Mouse (Mus musculus) megakaryocyte, embryonic 14.5 days (primary cell): Measurements from ENCODE around the gene Gm20503. TPM values are rescaled to one million over a fixed set of nuclear protein-coding genes. Genes with fewer than 3 reads are reported as not detected.

Experiments
- H3K27me3 ChIP-seq: replicated peaks from 2 replicates; pipeline ENCODE3; 2012; ENCODE audit warnings: inconsistent platforms
- H3K36me3 ChIP-seq: replicated peaks from 2 replicates; pipeline ENCODE3; 2012; ENCODE audit warnings: low read length, inconsistent platforms, mixed read lengths
- H3K4me1 ChIP-seq: 2 replicates; pipeline ENCODE4 v1.6.1; 2012; ENCODE audit warnings: inconsistent platforms
- H3K4me3 ChIP-seq: replicated peaks from 2 replicates; pipeline ENCODE3; 2012; ENCODE audit warnings: moderate library complexity, mild to moderate bottlenecking, inconsistent platforms
- H3K9me3 ChIP-seq: 2 replicates; pipeline ENCODE4 v1.6.1; 2012; ENCODE audit warnings: inconsistent platforms
- FLI1 ChIP-seq: IDR thresholded peaks from 2 replicates; pipeline ENCODE4 v1.6.1; 2012; ENCODE audit warnings: low read length, inconsistent platforms, mixed read lengths
- GATA1 ChIP-seq: IDR thresholded peaks from 3 replicates; pipeline ENCODE4 v1.6.1; 2012; ENCODE audit warnings: mixed read lengths, low read length, inconsistent platforms, borderline replicate concordance
- polyA plus RNA-seq: library from polyadenylated mRNA; stranded (reverse); fragments of >175 nt; gene quantifications from 2 replicates; pipeline ENCODE4 v1.2.3, GENCODE M21; 2012; ENCODE audit warnings: low replicate concordance; ENCODE audit not compliant: insufficient read depth

Gene Gm20503
- not detected in 2 replicates for polyA plus RNA-seq

- H3K4me3 ChIP-seq: peak within 1 kb of the TSS; percentile 93
- TF ChIP-seq FLI1: no peak
- peaks cover 3% of the 10 kb centered on the region for H3K27me3 ChIP-seq
- H3K4me1 ChIP-seq: peaks cover 50% of the 10 kb centered on the region
- H3K36me3 ChIP-seq: no peaks in the 10 kb centered on the region
- no peaks in the 10 kb centered on the region for H3K9me3 ChIP-seq
Measured at GRCm38 (mm10) chr4:59002948-59003805, at the start of gene Gm20503. TSS of gene Gm20503 (plus strand) at chr4:59003210.

DNA sequence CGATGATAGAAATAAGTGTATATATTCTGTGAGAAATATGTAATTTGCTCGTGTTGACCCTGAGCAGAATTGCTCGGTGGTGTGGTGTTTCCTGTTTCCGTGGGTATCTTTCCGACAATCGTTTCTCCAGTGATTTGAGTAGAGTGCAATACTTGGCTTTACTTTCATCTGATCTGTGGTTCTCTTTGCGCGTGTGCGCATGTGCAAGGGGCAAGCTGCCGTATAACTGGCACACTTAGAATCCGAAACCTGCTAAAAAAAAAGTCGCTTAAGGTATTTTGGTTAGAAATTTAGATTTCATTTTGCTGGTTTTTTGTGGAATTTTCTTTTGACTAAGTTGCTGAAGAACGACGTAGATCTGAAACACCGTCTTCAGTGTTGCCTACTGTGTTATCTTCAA lies 41.3 kb upstream of the Gm20503 start:
- H3K4me1 ChIP-seq: peaks cover 1% of the 10 kb centered on the region

DNA sequence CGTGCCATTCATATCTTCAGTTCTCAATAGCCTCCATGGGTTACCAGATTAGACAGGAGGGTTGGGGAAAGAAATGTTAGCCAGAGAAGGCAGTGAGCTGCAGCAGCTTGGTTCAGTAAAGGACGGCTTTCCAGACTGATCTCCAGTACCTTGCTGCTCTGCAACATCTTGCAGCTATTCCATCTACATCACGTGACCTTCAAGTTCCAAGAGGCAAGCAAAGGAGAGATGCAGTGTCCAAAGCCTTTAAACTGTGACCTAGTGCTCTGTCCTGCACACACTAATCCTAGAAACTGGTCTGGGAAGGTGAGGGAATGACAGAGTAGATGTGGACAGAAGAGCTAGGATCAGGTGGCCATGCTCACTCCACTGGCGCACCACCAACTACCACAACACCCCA lies 39.7 kb upstream of the Gm20503 start:
- no peak for TF ChIP-seq GATA1
- no peak for TF ChIP-seq FLI1

More for the DNA sequence above, 41.3 kb upstream of the Gm20503 start:
- Histone ChIP-seq H3K9me3 (no peaks in the 10 kb centered on the region), H3K36me3 (no peaks in the 10 kb centered on the region), H3K27me3 (peaks cover 11% of the 10 kb centered on the region), H3K4me3 (no peak overlapping the region)
- no peak for TF ChIP-seq FLI1
- TF ChIP-seq GATA1: no peak

GRCm38 (mm10) chr4:58965136-58965535 lies 37.9 kb upstream of the Gm20503 start:
- H3K4me1 ChIP-seq: peaks cover 9% of the 10 kb centered on the region
- TF ChIP-seq FLI1 (no peak), GATA1 (no peak)
- peaks cover 12% of the 10 kb centered on the region for H3K36me3 ChIP-seq
- peaks cover 11% of the 10 kb centered on the region for H3K27me3 ChIP-seq
- H3K9me3 ChIP-seq: no peaks in the 10 kb centered on the region
- H3K4me3 ChIP-seq: no peak overlapping the region

More for the DNA sequence above, 39.7 kb upstream of the Gm20503 start:
- Histone ChIP-seq H3K4me3 (no peak overlapping the region), H3K9me3 (no peaks in the 10 kb centered on the region), H3K36me3 (peaks cover under 1% of the 10 kb centered on the region), H3K4me1 (peaks cover 9% of the 10 kb centered on the region), H3K27me3 (peaks cover 11% of the 10 kb centered on the region)

GRCm38 (mm10) chr4:58970678-58971077 lies 32.3 kb upstream of the Gm20503 start:
- Histone ChIP-seq H3K9me3 (no peaks in the 10 kb centered on the region), H3K27me3 (no peaks in the 10 kb centered on the region), H3K4me1 (peaks cover 9% of the 10 kb centered on the region), H3K4me3 (no peak overlapping the region), H3K36me3 (peaks cover 61% of the 10 kb centered on the region)
- TF ChIP-seq GATA1 (no peak), FLI1 (no peak)

- peaks cover 56% of the 10 kb centered on the region for H3K36me3 ChIP-seq
- H3K4me3 ChIP-seq: no peak overlapping the region
- H3K4me1 ChIP-seq: peaks cover 4% of the 10 kb centered on the region; the same call in 1 of the 2 replicates
- H3K9me3 ChIP-seq: no peaks in the 10 kb centered on the region
- no peaks in the 10 kb centered on the region for H3K27me3 ChIP-seq
- TF ChIP-seq FLI1 (no peak), GATA1 (no peak)
Measured at GRCm38 (mm10) chr4:58975711-58976110, 27.3 kb upstream of the Gm20503 start.

DNA sequence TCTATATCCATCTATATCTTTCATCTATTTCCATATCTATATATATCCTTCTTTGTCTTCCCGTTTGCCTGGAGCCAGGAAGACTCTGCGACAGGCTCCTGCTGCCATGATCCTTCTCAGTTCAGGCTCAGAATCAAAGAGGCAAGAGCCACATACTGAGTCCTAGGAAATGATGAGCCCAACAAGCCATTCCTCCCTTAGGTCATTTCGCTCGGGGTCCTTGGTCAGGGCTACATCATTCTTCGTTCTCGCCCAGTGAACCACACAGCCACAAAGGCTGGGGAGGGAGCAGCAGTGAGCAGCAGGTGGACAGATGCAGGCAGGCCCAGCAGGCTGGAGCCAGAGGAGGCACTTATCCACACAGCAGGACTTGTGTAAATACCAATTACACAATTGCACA lies 21.6 kb upstream of the Gm20503 start:
- H3K9me3 ChIP-seq: no peaks in the 10 kb centered on the region
- peaks cover 14% of the 10 kb centered on the region for H3K4me1 ChIP-seq
- no peak for TF ChIP-seq FLI1
- TF ChIP-seq GATA1: no peak
- H3K4me3 ChIP-seq: no peak overlapping the region
- H3K36me3 ChIP-seq: peaks cover 32% of the 10 kb centered on the region
- no peaks in the 10 kb centered on the region for H3K27me3 ChIP-seq

GRCm38 (mm10) chr4:58982806-58983205 lies 20.2 kb upstream of the Gm20503 start:
- Histone ChIP-seq H3K9me3 (no peaks in the 10 kb centered on the region), H3K4me3 (no peak overlapping the region), H3K27me3 (no peaks in the 10 kb centered on the region), H3K4me1 (peaks cover 22% of the 10 kb centered on the region), H3K36me3 (peaks cover 25% of the 10 kb centered on the region)
- TF ChIP-seq GATA1 (no peak), FLI1 (no peak)

- Histone ChIP-seq H3K27me3 (no peaks in the 10 kb centered on the region), H3K4me1 (peaks cover 38% of the 10 kb centered on the region), H3K4me3 (peak overlapping the region; percentile 29), H3K36me3 (peaks cover 20% of the 10 kb centered on the region), H3K9me3 (no peaks in the 10 kb centered on the region)
- TF ChIP-seq FLI1: no peak
- no peak for TF ChIP-seq GATA1
Measured at GRCm38 (mm10) chr4:58985157-58985648, 17.8 kb upstream of the Gm20503 start.

DNA sequence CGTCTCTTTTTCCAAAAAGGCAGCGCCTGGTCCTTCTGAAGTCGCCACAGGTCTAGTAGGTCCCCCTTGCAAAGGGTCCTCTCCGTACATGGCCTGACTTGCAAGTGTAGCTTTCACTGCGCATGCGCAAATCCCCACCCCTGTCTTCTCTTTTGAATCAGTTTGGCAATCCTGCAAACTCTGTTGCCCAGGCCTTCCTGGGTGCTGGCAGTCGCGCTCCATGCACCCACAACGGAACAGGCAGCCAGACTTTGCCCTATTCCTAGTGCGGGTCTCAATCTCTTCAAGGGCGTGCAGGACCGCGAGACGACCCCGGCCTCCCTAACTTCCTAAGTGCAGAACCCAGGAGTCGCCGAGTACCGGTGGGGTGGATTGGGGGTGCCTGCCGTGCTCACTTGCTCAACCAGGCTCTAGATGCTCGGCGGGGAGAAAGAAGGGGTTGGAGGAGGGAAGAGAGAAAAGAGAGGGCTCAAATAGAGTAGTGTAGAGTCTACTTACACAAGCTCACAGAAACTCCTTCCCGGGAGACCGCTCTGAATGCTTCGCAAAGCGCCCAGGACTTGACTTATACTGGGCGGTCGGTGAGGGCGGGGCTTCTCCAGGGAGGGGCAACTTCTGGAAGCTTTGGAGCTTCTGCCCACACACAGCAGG lies 16.3 kb upstream of the Gm20503 start, which contains the start of gene Ptgr1:
Ptgr1 (minus strand) TSS at position 580 of the 651 bp plus-strand sequence.
- Histone ChIP-seq H3K4me3 (peak within 1 kb of the TSS; percentile 94), H3K4me1 (peaks cover 52% of the 10 kb centered on the region), H3K36me3 (peaks cover 14% of the 10 kb centered on the region), H3K27me3 (no peaks in the 10 kb centered on the region), H3K9me3 (no peaks in the 10 kb centered on the region)
- no peak for TF ChIP-seq FLI1
- no peak for TF ChIP-seq GATA1
